In genomic region chr10:22034303-22034702, GRCm38 (mm10) we compare ENCODE assay signal across 9 mouse cellular contexts. TPM values are rescaled to one million over a fixed set of nuclear protein-coding genes. Genes with fewer than 3 reads are reported as not detected.
A peak's percentile ranks its signal among the peaks of the same experiment; 100 is the strongest.
DNase-seq lines count a peak whose midpoint lies in the region; ATAC-seq and TF ChIP-seq lines count a peak whose summit lies in the region.
"Had no signal": no experiment of that assay in that cellular context is flagged by ENCODE, and none has a peak within 500 bp of the region (broad histone marks: within the 10 kb centered on the region; RNA-seq: fewer than 3 reads in every experiment).

No protein-coding gene starts in this region.

- WGBS in forebrain, postnatal 0 days = 10% methylated on average over 9 of the region's 9 CpGs
- 10% methylated on average over 9 of the region's 9 CpGs for WGBS in forebrain, embryonic 10.5 days
- WGBS in lung, postnatal 0 days = 6% methylated on average over 9 of the region's 9 CpGs

- no peak for ATAC-seq in forebrain, postnatal 0 days
- ATAC-seq in lung, postnatal 0 days = no peak
- no peak for ATAC-seq in megakaryocyte, adult 5-6 weeks (ENCODE audit: poor library complexity, severe bottlenecking)

- no peaks in the 10 kb centered on the region for H3K36me3 ChIP-seq in forebrain, postnatal 0 days (ENCODE audit: insufficient read depth)
- no peaks in the 10 kb centered on the region for H3K36me3 ChIP-seq in forebrain, embryonic 10.5 days (replicated peaks)
- H3K36me3 ChIP-seq in lung, postnatal 0 days (ENCODE audit: insufficient read depth, low read length) = no peaks in the 10 kb centered on the region

- TF ChIP-seq CTCF in forebrain, postnatal 0 days (IDR thresholded peaks at IDR 0.05; ENCODE audit: low read depth) = peak; percentile 51
- peak; percentile 57 for TF ChIP-seq CTCF in lung, postnatal 0 days (IDR thresholded peaks at IDR 0.05)

- intact Hi-C loops in left cerebral cortex, postnatal 25 days (cut with DNase I) = loop anchor here (2.0 kb wide), 2 partner anchors 446 to 544 kb away; no protein-coding TSS in a partner anchor
- intact Hi-C loops in left cerebral cortex, postnatal 4 days (cut with DNase I) = loop anchor here (2.0 to 10.0 kb wide), 3 partner anchors 120 to 540 kb away; partner anchors contain the start of genes H60b and Raet1e

- H3K4me3 ChIP-seq in forebrain, postnatal 0 days (ENCODE audit: low read depth, low read length) = no peak overlapping the region
- no peak overlapping the region for H3K4me3 ChIP-seq in forebrain, embryonic 10.5 days
- no peak overlapping the region for H3K4me3 ChIP-seq in lung, postnatal 0 days (ENCODE audit: low read depth, low read length)

- 0 out of 2 replicates have a peak, but pooled peaks cover 5% of the 10 kb centered on the region for H3K9me3 ChIP-seq in forebrain, postnatal 0 days (ENCODE audit: low read length)
- H3K9me3 ChIP-seq in forebrain, embryonic 10.5 days = peaks cover 10% of the 10 kb centered on the region; the same call in 1 of the 2 replicates
- no peaks in the 10 kb centered on the region for H3K9me3 ChIP-seq in lung, postnatal 0 days (ENCODE audit: low read length)

- no peaks in the 10 kb centered on the region for H3K27me3 ChIP-seq in forebrain, postnatal 0 days (ENCODE audit: insufficient read depth, low read length)
- H3K27me3 ChIP-seq in forebrain, embryonic 10.5 days (ENCODE audit: poor library complexity, severe bottlenecking) = no peaks in the 10 kb centered on the region; the same call in 1 of the 2 replicates
- H3K27me3 ChIP-seq in lung, postnatal 0 days (replicated peaks; ENCODE audit: insufficient read depth, low read length) = no peaks in the 10 kb centered on the region

- no peaks in the 10 kb centered on the region for H3K4me1 ChIP-seq in forebrain, postnatal 0 days (ENCODE audit: insufficient read depth)
- H3K4me1 ChIP-seq in forebrain, embryonic 10.5 days = no peaks in the 10 kb centered on the region
- H3K4me1 ChIP-seq in lung, postnatal 0 days (ENCODE audit: insufficient read depth, low read depth, low read length) = no peaks in the 10 kb centered on the region

- no peak overlapping the region for H3K27ac ChIP-seq in forebrain, postnatal 0 days (ENCODE audit: low read depth, low read length)
- no peak overlapping the region for H3K27ac ChIP-seq in forebrain, embryonic 10.5 days
- H3K27ac ChIP-seq in lung, postnatal 0 days (ENCODE audit: low read length) = no peak overlapping the region

- peak; percentile 65 for DNase-seq in forebrain, postnatal 0 days
- DNase-seq in forebrain, embryonic 10.5 days (ENCODE audit: extremely low spot score, low spot score) = no peak
- peak; percentile 26 to 31 for DNase-seq in left cerebral cortex, postnatal 25 days (ENCODE audit: low spot score in 2 of 2)
- DNase-seq in left cerebral cortex, postnatal 4 days = no peak
- peak; percentile 23 for DNase-seq in T-cell, adult 2 months (ENCODE audit: low spot score)
- peak; percentile 39 for DNase-seq in lung, postnatal 0 days (ENCODE audit: low spot score)
- DNase-seq in MN1 (ENCODE audit: low spot score) = no peak
- DNase-seq: gastrocnemius, postnatal 25 days had no signal

- H3K9ac ChIP-seq in forebrain, postnatal 0 days = no peak overlapping the region
- no peak overlapping the region for H3K9ac ChIP-seq in lung, postnatal 0 days (replicated peaks; ENCODE audit: low read depth)

- TF ChIP-seq EP300 in lung, postnatal 0 days (IDR thresholded peaks at IDR 0.05) = no peak

- no peak overlapping the region for H3K4me2 ChIP-seq in forebrain, postnatal 0 days (ENCODE audit: low read depth)
- no peak overlapping the region for H3K4me2 ChIP-seq in lung, postnatal 0 days (replicated peaks; ENCODE audit: low read depth, low read length)

RNA-seq across cellular contexts. Expression of gene 4930444G20Rik, which starts 33.6 kb away (rescaled TPM):
- total RNA-seq in forebrain, postnatal 0 days (2014; rRNA removed) = not detected in 2 replicates
- polyA plus RNA-seq in forebrain, postnatal 0 days (2015; fragmentation: Nextera tagmentation; extraction: Ambion mirVana) = not detected in 2 replicates
- polyA plus RNA-seq in forebrain, embryonic 10.5 days (2016; fragmentation: Nextera tagmentation; extraction: Ambion mirVana) = not detected in 2 replicates
- total RNA-seq in left cerebral cortex, postnatal 25 days (2021) = not detected
- not detected for total RNA-seq in left cerebral cortex, postnatal 4 days (2021)
- not detected in 2 replicates for polyA plus RNA-seq in lung, postnatal 0 days (2015; fragmentation: Nextera tagmentation; extraction: Ambion mirVana)
- total RNA-seq in megakaryocyte, adult 5-6 weeks (2015) = not detected in 2 replicates
- total RNA-seq in megakaryocyte, adult 5-6 weeks (2017) = not detected in 2 replicates
- total RNA-seq: gastrocnemius, postnatal 25 days had no signal

Comparison
In these comparisons a context has a peak if more than half of its experiments do, and no peak if none do; other contexts are left out.
1. DNase-seq: peak in forebrain, postnatal 0 days (single experiment), left cerebral cortex, postnatal 25 days (2 of 2), T-cell, adult 2 months (single experiment) and lung, postnatal 0 days (single experiment); none in forebrain, embryonic 10.5 days (single experiment), left cerebral cortex, postnatal 4 days (single experiment) and MN1 (single experiment).